Mouse (Mus musculus): ENCODE measurements around the gene March5. TPM values are rescaled to one million over a fixed set of nuclear protein-coding genes. Genes with fewer than 3 reads are reported as not detected.
"Not testable (repeated sequence)": the region's sequence is repeated elsewhere in the genome, so short reads cannot be mapped to it uniquely, and the experiment has no call there.

March5 gene
- polyA plus RNA-seq, 1 experiment from 2014 or later: 86.5 TPM

DNA sequence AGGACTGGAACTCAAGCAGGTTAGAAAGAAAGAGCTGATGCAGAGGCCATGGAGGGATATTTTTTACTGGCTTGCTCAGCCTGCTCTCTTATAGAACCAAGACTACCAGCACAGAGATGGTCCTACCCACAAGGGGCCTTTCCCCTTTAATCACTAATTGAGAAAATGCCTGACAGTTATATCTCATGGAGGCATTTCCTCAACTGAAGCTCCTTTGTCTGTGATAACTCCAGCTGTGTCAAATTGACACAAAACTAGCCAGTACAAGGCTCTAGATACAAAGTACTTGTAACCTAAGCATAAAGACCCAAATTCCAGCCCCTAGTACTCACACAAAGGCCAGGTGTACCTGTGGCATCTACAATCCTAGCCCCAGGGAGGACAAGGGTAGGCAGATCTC lies 2.2 kb upstream of the March5 start:
- not testable (repeated sequence) for ATAC-seq (replicated peaks; ENCODE audit: low FRiP score, low TSS enrichment, low read depth); DNase-seq (ENCODE audit: low spot score); H3K4me3 ChIP-seq (ENCODE audit: low read depth, low read length); H3K36me3 ChIP-seq (ENCODE audit: control insufficient read depth, insufficient read depth, low read length); H3K4me2 ChIP-seq (ENCODE audit: low read length); H3K27me3 ChIP-seq (replicated peaks; ENCODE audit: control insufficient read depth, insufficient read depth, low read length); H3K9me3 ChIP-seq (ENCODE audit: control insufficient read depth, low read length); H3K27ac ChIP-seq (ENCODE audit: low read depth); H3K9ac ChIP-seq (ENCODE audit: low read length)
- H3K4me1 ChIP-seq (replicated peaks; ENCODE audit: control insufficient read depth, insufficient read depth, low read length): peaks cover 14% of the 10 kb centered on the region; the same call in 1 of the 2 replicates

- DNase-seq (ENCODE audit: low spot score) (peak; percentile 73), ATAC-seq (replicated peaks; ENCODE audit: low FRiP score, low TSS enrichment, low read depth) (peak; percentile 62)
- H3K4me1 ChIP-seq (replicated peaks; ENCODE audit: control insufficient read depth, insufficient read depth, low read length): peaks cover 14% of the 10 kb centered on the region; the same call in 1 of the 2 replicates
- peak overlapping the region; percentile 88 for H3K4me2 ChIP-seq (ENCODE audit: low read length)
- H3K27ac ChIP-seq (ENCODE audit: low read depth): no peak overlapping the region
- no peaks in the 10 kb centered on the region for H3K9me3 ChIP-seq (ENCODE audit: control insufficient read depth, low read length)
- H3K9ac ChIP-seq (ENCODE audit: low read length): peak overlapping the region; percentile 96
- peak overlapping the region; percentile 95 for H3K4me3 ChIP-seq (ENCODE audit: low read depth, low read length)
- H3K36me3 ChIP-seq (ENCODE audit: control insufficient read depth, insufficient read depth, low read length): peaks cover 15% of the 10 kb centered on the region
- WGBS: under 1% methylated on average over 45 of the region's 47 CpGs
- no peaks in the 10 kb centered on the region for H3K27me3 ChIP-seq (replicated peaks; ENCODE audit: control insufficient read depth, insufficient read depth, low read length)
Measured at GRCm38 (mm10) chr19:37206641-37207302, 571 bp upstream of the March5 start.

- Histone ChIP-seq H3K9ac (ENCODE audit: low read length) (peak within 1 kb of the TSS; percentile 96), H3K27me3 (replicated peaks; ENCODE audit: control insufficient read depth, insufficient read depth, low read length) (no peaks in the 10 kb centered on the region), H3K4me2 (ENCODE audit: low read length) (peak within 1 kb of the TSS; percentile 88), H3K36me3 (ENCODE audit: control insufficient read depth, insufficient read depth, low read length) (peaks cover 24% of the 10 kb centered on the region), H3K4me1 (replicated peaks; ENCODE audit: control insufficient read depth, insufficient read depth, low read length) (peaks cover 14% of the 10 kb centered on the region; the same call in 1 of the 2 replicates), H3K4me3 (ENCODE audit: low read depth, low read length) (peak within 1 kb of the TSS; percentile 95), H3K27ac (ENCODE audit: low read depth) (peak within 1 kb of the TSS; percentile 89), H3K9me3 (ENCODE audit: control insufficient read depth, low read length) (no peaks in the 10 kb centered on the region)
- ATAC-seq (replicated peaks; ENCODE audit: low FRiP score, low TSS enrichment, low read depth) (no peak), DNase-seq (ENCODE audit: low spot score) (peak; percentile 76)
- WGBS: under 1% methylated on average over 15 of the region's 15 CpGs
Measured at GRCm38 (mm10) chr19:37208176-37208755, 923 bp downstream of the March5 start, which contains the start of gene Cpeb3. TSS of gene Cpeb3 (minus strand) at chr19:37208601.

DNA sequence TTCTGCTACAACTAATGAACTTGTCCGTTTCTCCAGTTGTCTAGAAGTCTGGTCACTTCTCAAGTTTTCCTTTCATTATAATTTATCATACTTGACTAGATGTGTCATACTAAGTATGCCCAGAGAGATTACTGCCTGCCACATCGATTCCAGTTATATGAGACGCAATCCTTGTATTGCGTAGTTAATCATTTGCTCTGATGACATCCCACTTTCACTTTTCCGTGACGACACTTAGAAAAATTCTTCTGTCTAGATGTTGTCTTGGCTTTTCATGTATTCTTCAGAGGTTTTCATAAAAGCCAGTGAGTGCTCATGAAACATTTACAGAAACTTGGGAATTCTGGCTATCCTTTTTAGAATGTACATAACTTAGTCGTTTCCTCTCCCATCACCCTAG lies 1.6 kb downstream of the March5 start:
- H3K27me3 ChIP-seq (replicated peaks; ENCODE audit: control insufficient read depth, insufficient read depth, low read length): no peaks in the 10 kb centered on the region
- H3K9ac ChIP-seq (ENCODE audit: low read length): no peak overlapping the region
- no peak for DNase-seq (ENCODE audit: low spot score)
- H3K4me1 ChIP-seq (replicated peaks; ENCODE audit: control insufficient read depth, insufficient read depth, low read length): peaks cover 14% of the 10 kb centered on the region; the same call in 1 of the 2 replicates
- H3K9me3 ChIP-seq (ENCODE audit: control insufficient read depth, low read length): no peaks in the 10 kb centered on the region
- peak overlapping the region; percentile 88 for H3K4me2 ChIP-seq (ENCODE audit: low read length)
- no peak for ATAC-seq (replicated peaks; ENCODE audit: low FRiP score, low TSS enrichment, low read depth)
- H3K36me3 ChIP-seq (ENCODE audit: control insufficient read depth, insufficient read depth, low read length): peaks cover 24% of the 10 kb centered on the region
- peak overlapping the region; percentile 95 for H3K4me3 ChIP-seq (ENCODE audit: low read depth, low read length)
- 61% methylated on average over 7 of the region's 7 CpGs for WGBS
- no peak overlapping the region for H3K27ac ChIP-seq (ENCODE audit: low read depth)

GRCm38 (mm10) chr19:37209467-37210128 lies 2.3 kb downstream of the March5 start:
- Histone ChIP-seq H3K4me3 (ENCODE audit: low read depth, low read length) (no peak overlapping the region), H3K4me1 (replicated peaks; ENCODE audit: control insufficient read depth, insufficient read depth, low read length) (peaks cover 14% of the 10 kb centered on the region; the same call in 1 of the 2 replicates), H3K27ac (ENCODE audit: low read depth) (no peak overlapping the region), H3K9ac (ENCODE audit: low read length) (no peak overlapping the region), H3K27me3 (replicated peaks; ENCODE audit: control insufficient read depth, insufficient read depth, low read length) (no peaks in the 10 kb centered on the region), H3K36me3 (ENCODE audit: control insufficient read depth, insufficient read depth, low read length) (peaks cover 24% of the 10 kb centered on the region), H3K9me3 (ENCODE audit: control insufficient read depth, low read length) (no peaks in the 10 kb centered on the region), H3K4me2 (ENCODE audit: low read length) (peak overlapping the region; percentile 88)
- WGBS: 84% methylated on average over 8 of the region's 8 CpGs
- no peak for ATAC-seq (replicated peaks; ENCODE audit: low FRiP score, low TSS enrichment, low read depth)
- DNase-seq (ENCODE audit: low spot score): no peak

GRCm38 (mm10) chr19:37210457-37210856 lies 3.1 kb downstream of the March5 start:
- no peak for ATAC-seq (replicated peaks; ENCODE audit: low FRiP score, low TSS enrichment, low read depth)
- no peak overlapping the region for H3K9ac ChIP-seq (ENCODE audit: low read length)

DNA sequence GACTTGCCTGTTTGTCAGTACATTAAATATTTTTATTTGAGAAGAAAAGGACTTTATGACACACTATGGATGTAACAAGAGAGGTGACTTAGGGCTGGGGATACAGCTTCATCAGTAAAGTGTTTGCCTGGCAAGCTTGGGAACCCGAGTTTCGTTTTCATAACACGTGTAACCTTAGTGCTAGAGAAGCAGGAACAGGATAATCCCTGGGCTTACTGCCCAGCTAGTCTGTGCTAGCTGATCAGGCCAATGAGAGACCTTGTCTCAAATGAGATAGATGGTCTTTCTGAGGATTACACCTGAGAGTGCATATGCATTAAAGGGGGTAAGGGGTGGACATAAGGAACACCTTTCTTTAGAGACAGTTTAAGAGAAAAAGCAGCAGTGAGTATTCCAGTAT lies 4.1 kb downstream of the March5 start:
- 90% methylated on average over 3 of the region's 3 CpGs for WGBS

More at GRCm38 (mm10) chr19:37210457-37210856, 3.1 kb downstream of the March5 start:
- no peaks in the 10 kb centered on the region for H3K9me3 ChIP-seq (ENCODE audit: control insufficient read depth, low read length)
- no peak overlapping the region for H3K27ac ChIP-seq (ENCODE audit: low read depth)
- H3K4me2 ChIP-seq (ENCODE audit: low read length): no peak overlapping the region
- peaks cover 24% of the 10 kb centered on the region for H3K36me3 ChIP-seq (ENCODE audit: control insufficient read depth, insufficient read depth, low read length)
- WGBS: 96% methylated on average over 4 of the region's 4 CpGs
- peaks cover 14% of the 10 kb centered on the region; the same call in 1 of the 2 replicates for H3K4me1 ChIP-seq (replicated peaks; ENCODE audit: control insufficient read depth, insufficient read depth, low read length)
- DNase-seq (ENCODE audit: low spot score): no peak
- H3K4me3 ChIP-seq (ENCODE audit: low read depth, low read length): no peak overlapping the region
- H3K27me3 ChIP-seq (replicated peaks; ENCODE audit: control insufficient read depth, insufficient read depth, low read length): no peaks in the 10 kb centered on the region

GRCm38 (mm10) chr19:37214711-37215110 lies 7.4 kb downstream of the March5 start:
- Histone ChIP-seq H3K9me3 (ENCODE audit: control insufficient read depth, low read length) (no peaks in the 10 kb centered on the region), H3K9ac (ENCODE audit: low read length) (no peak overlapping the region), H3K27me3 (replicated peaks; ENCODE audit: control insufficient read depth, insufficient read depth, low read length) (no peaks in the 10 kb centered on the region), H3K4me3 (ENCODE audit: low read depth, low read length) (no peak overlapping the region), H3K4me2 (ENCODE audit: low read length) (no peak overlapping the region), H3K4me1 (replicated peaks; ENCODE audit: control insufficient read depth, insufficient read depth, low read length) (0 out of 2 replicates have a peak, but pooled peaks cover under 1% of the 10 kb centered on the region), H3K27ac (ENCODE audit: low read depth) (no peak overlapping the region), H3K36me3 (ENCODE audit: control insufficient read depth, insufficient read depth, low read length) (peaks cover 59% of the 10 kb centered on the region)
- DNase-seq (ENCODE audit: low spot score): no peak
- ATAC-seq (replicated peaks; ENCODE audit: low FRiP score, low TSS enrichment, low read depth): no peak
- 63% methylated on average over 2 of the region's 2 CpGs for WGBS

More for the DNA sequence above, 4.1 kb downstream of the March5 start:
- no peak overlapping the region for H3K4me3 ChIP-seq (ENCODE audit: low read depth, low read length)
- peaks cover 14% of the 10 kb centered on the region; the same call in 1 of the 2 replicates for H3K4me1 ChIP-seq (replicated peaks; ENCODE audit: control insufficient read depth, insufficient read depth, low read length)
- peaks cover 28% of the 10 kb centered on the region for H3K36me3 ChIP-seq (ENCODE audit: control insufficient read depth, insufficient read depth, low read length)
- ATAC-seq (replicated peaks; ENCODE audit: low FRiP score, low TSS enrichment, low read depth): no peak
- H3K27ac ChIP-seq (ENCODE audit: low read depth): no peak overlapping the region
- DNase-seq (ENCODE audit: low spot score): no peak
- H3K4me2 ChIP-seq (ENCODE audit: low read length): no peak overlapping the region
- no peak overlapping the region for H3K9ac ChIP-seq (ENCODE audit: low read length)
- H3K9me3 ChIP-seq (ENCODE audit: control insufficient read depth, low read length): no peaks in the 10 kb centered on the region
- no peaks in the 10 kb centered on the region for H3K27me3 ChIP-seq (replicated peaks; ENCODE audit: control insufficient read depth, insufficient read depth, low read length)
